Comparison of ENCODE assay signal across 8 mouse cellular contexts in the genomic region with DNA sequence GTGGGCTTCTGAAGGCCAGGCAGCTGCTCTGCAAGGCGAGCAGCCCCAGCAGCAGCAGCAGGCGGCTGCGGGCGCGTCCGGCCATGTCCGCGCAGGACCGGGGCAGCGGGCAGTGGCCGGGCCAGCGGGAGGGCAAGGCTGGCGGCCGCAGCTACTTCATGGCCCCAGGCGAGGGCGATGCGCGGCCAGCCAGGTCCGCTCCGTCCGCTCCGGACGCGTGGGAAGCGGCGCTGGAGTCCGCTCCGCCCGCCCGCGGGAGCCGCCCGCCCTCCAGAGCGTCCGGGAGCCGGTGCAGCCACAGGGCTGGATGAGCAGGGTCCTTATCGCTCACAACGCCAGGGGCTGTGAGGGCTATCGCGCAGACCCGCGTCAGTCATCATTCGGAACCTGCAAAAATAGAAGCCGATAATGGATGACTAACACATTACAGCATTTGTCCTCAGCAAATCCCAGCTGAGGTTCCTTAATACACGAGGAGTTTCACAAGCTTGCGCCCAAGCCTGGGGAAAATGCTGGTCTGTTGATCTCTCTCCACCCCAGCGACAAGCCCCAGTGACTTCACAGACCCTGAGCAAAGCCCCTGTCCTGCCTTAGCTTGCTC.
A peak's percentile ranks its signal among the peaks of the same experiment; 100 is the strongest.
DNase-seq lines count a peak whose midpoint lies in the region; ATAC-seq and TF ChIP-seq lines count a peak whose summit lies in the region.

No protein-coding gene starts in this region.

- under 1% methylated on average over 47 of the region's 47 CpGs for WGBS in embryonic facial prominence, embryonic 13.5 days
- WGBS in liver, embryonic 11.5 days = under 1% methylated on average over 41 of the region's 47 CpGs

- H3K4me3 ChIP-seq in embryonic facial prominence, embryonic 13.5 days = peak overlapping the region; percentile 62
- H3K4me3 ChIP-seq in liver, embryonic 11.5 days (ENCODE audit: low read depth, low read length) = peak overlapping the region; percentile 62
- peak overlapping the region; percentile 40 for H3K4me3 ChIP-seq in myocyte

- no peaks in the 10 kb centered on the region for H3K9me3 ChIP-seq in embryonic facial prominence, embryonic 13.5 days
- H3K9me3 ChIP-seq in liver, embryonic 11.5 days (ENCODE audit: control insufficient read depth, low read length) = no peaks in the 10 kb centered on the region

- DNase-seq in 3134 (ENCODE audit: extremely low read depth, insufficient read length, low spot score) = peak; percentile 83
- peak; percentile 84 to 86 for DNase-seq in adrenal gland, postnatal 36 days
- DNase-seq in heart, adult 8-10 months (ENCODE audit: low spot score) = peak; percentile 83
- peak; percentile 66 for DNase-seq in kidney, adult 9 months
- peak; percentile 63 for DNase-seq in liver, embryonic 11.5 days (ENCODE audit: low spot score)
- DNase-seq in testis, postnatal 14 days (ENCODE audit: low spot score) = peak; percentile 63

- no peaks in the 10 kb centered on the region for H3K79me2 ChIP-seq in myocyte (ENCODE audit: control insufficient read depth, insufficient read depth)

- H3K27me3 ChIP-seq in embryonic facial prominence, embryonic 13.5 days = no peaks in the 10 kb centered on the region
- H3K27me3 ChIP-seq in liver, embryonic 11.5 days (replicated peaks; ENCODE audit: control insufficient read depth, insufficient read depth, low read length) = no peaks in the 10 kb centered on the region
- H3K27me3 ChIP-seq in myocyte (ENCODE audit: control insufficient read depth, insufficient read depth, insufficient read length) = no peaks in the 10 kb centered on the region

- H3K4me1 ChIP-seq in embryonic facial prominence, embryonic 13.5 days = no peaks in the 10 kb centered on the region
- H3K4me1 ChIP-seq in liver, embryonic 11.5 days (replicated peaks; ENCODE audit: control insufficient read depth, insufficient read depth, low read length) = no peaks in the 10 kb centered on the region

- peak; percentile 60 for TF ChIP-seq POLR2A in myocyte (IDR thresholded peaks at IDR 0.05; ENCODE audit: insufficient read length, low read depth)

- peak overlapping the region; percentile 79 for H3K9ac ChIP-seq in embryonic facial prominence, embryonic 13.5 days
- peak overlapping the region; percentile 54 for H3K9ac ChIP-seq in liver, embryonic 11.5 days (ENCODE audit: low read depth, low read length)

- H3K27ac ChIP-seq in embryonic facial prominence, embryonic 13.5 days = peak overlapping the region; percentile 55; the same call in 1 of the 2 replicates
- H3K27ac ChIP-seq in liver, embryonic 11.5 days (ENCODE audit: low read depth, low read length) = no peak overlapping the region

- no peaks in the 10 kb centered on the region for H3K36me3 ChIP-seq in embryonic facial prominence, embryonic 13.5 days
- H3K36me3 ChIP-seq in liver, embryonic 11.5 days (ENCODE audit: control insufficient read depth, insufficient read depth, low read length) = no peaks in the 10 kb centered on the region
- H3K36me3 ChIP-seq in myocyte (ENCODE audit: control insufficient read depth, insufficient read depth) = no peaks in the 10 kb centered on the region

- ATAC-seq in embryonic facial prominence, embryonic 13.5 days (ENCODE audit: insufficient number of reproducible peaks, insufficient read depth, low FRiP score, low TSS enrichment, low read depth) = peak; percentile 71
- ATAC-seq in liver, embryonic 11.5 days (replicated peaks; ENCODE audit: low FRiP score) = peak; percentile 91

- peak overlapping the region; percentile 84 for H3K4me2 ChIP-seq in embryonic facial prominence, embryonic 13.5 days
- H3K4me2 ChIP-seq in liver, embryonic 11.5 days = peak overlapping the region; percentile 83
- H3K4me2 ChIP-seq in myocyte (ENCODE audit: low read depth) = peak overlapping the region; percentile 82

- peak overlapping the region; percentile 1 for H3ac ChIP-seq in myocyte (ENCODE audit: control insufficient read depth, insufficient read length)

TF ChIP-seq in myocyte, 11 proteins besides CTCF, POLR2A, EP300 and RAD21:
- TF ChIP-seq MYOD1 (IDR thresholded peaks at IDR 0.05; ENCODE audit: control insufficient read depth in 1 of 3, insufficient read length in 2 of 3, low read depth in 2 of 3) (peak in 1 of 3 experiments; percentile 39), MYOG (IDR thresholded peaks at IDR 0.05; ENCODE audit: control insufficient read depth in 1 of 3, insufficient read depth in 1 of 3, insufficient read length in 2 of 3, low read depth in 2 of 3) (peak in 1 of 3 experiments; percentile 35), TCF12 (IDR thresholded peaks at IDR 0.05; ENCODE audit: insufficient read depth, poor library complexity, severe bottlenecking) (no peak), CEBPB (IDR thresholded peaks at IDR 0.05; ENCODE audit: insufficient read depth, poor library complexity, severe bottlenecking) (0 out of 2 replicates have a peak, but pooled peaks have one; percentile 18)
